Mouse (Mus musculus) lung, adult 18-20 months (tissue): Measurements from ENCODE around the gene Chtf18.
"Not testable (repeated sequence)": the region's sequence is repeated elsewhere in the genome, so short reads cannot be mapped to it uniquely, and the experiment has no call there.

Source experiments
- DNase-seq, 2 experiments: peaks; one replicate each; pipeline ENCODE4 v3.0.0; 2022; ENCODE audit warnings: mixed read lengths in 2 of 2

The Chtf18 gene

DNA sequence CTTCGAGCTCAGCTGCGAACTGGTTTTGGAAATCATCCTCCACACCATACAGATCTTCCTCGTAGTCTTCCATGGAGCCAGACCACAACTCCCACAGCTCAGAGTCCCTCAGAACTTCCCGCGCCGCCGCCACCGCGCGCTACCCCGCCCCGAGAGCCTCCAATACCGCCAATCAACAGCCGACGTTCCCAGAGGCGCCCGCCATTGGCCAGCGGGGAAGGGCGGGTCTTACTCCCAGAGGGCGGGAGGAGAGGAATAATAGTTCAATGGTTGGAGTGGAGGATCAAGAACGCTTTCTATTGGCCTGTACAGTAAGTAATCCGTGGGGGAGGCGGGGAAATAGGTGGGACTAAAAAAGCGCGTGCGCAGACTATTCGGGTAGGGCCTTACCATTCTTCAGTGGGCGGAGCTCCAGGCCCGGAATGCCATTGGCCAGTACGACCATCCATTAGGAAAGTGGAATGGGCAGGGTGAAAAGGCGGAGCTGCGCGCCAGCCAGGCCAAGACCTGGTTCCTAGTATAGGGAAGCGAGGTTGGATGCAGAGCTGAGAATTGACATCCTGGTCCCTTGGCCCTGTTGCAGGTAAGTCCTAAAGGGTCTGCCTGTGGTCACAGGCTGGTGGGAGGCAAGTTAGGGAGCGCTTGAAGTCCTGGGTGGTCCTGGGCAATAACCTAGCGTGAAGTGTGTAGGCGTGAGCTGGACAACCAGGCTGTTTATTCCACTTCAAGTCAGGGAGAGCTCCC is at the start of gene Chtf18, which contains the start of gene Rpusd1:
Gene Chtf18 (minus strand): TSS at position 155 of the 744 bp plus-strand sequence.
Gene Rpusd1 (plus strand): TSS at position 406 of the 744 bp plus-strand sequence.
- peak; percentile 100 for DNase-seq

DNA sequence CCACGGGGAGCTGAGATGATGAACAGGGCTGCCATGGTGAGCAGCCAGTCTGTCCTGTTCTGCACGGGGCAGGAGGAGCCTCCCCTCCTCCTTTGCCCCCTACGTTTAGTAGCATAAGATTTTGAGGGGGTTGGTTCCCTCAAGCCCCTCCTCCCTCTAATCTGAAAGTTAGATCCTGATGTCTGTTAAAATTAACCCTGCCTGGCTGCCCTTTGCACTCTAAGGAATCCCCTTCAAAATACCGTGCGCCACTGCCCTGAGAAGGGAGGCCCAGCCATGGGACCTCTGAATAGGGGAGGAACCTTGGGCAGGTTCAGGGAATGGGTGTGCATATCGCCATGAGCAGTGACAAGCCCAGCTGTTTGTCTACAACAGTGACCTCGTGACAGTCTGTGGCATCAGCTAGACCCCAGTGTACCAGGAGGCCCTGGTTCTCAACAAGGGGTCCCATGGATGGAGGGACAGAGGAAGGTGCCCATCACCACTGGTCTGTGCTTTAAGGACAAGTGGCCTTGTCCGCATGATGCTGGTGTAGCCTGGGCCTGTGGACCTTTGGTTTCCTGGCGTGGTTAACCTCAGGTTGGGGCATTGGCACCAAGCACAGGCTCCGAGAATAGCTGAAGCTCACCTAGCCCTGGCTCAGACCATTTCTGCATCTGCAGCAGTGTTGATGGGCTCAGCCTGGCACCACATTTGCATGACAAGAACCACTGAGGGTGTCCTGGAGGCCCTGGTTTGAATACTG is 48.3 kb upstream of the Chtf18 start:
- DNase-seq = no peak

DNA sequence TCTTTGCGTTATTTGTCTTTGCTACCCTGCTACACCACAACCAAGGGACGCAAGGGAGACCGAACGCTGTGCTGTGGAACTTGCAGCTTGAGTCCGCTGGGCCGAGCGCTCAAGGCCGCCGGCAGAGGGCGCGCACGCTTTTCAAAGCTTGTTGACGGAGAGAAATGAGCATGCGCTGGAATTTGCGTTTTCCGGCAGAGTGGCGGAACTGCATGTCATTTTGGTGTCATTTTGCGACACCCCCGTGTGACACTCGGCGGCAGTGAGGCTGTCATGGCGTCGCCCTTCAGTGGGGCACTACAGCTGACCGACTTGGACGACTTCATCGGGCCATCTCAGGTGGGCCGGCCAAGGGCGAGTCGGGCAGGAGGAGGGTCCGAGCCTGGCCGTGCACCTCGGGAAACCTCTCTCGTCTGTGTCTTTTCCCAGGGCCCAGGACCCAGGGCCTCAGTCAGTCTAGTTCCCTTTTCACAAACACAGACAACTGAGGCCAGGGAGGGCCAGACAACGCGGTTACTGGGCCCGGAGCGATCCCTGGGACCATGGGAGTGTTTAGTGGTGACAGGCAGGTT is 46.4 kb upstream of the Chtf18 start, which contains the start of gene Narfl:
Gene Narfl (plus strand): TSS at position 228 of the 572 bp plus-strand sequence.
- DNase-seq = peak; percentile 95 to 96

DNA sequence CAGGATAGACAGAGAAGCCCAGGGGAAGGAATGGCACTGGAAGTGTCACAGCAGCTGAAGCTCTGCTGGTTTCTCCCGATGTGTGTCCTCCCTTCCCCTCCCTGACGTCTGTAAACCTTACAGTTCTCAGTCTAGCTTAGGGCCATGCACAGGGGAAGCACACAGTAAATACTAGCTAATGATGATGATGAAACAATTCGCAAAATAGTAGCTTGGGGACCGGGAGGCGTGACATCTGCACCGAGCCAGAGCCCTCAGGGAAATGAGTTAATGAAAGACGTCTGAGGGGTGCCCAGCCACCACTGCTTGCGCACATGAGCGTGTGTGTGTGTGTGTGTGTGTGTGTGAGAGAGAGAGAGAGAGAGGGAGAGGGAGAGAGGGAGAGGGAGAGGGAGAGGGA is 42.1 kb upstream of the Chtf18 start:
- DNase-seq = no peak

DNA sequence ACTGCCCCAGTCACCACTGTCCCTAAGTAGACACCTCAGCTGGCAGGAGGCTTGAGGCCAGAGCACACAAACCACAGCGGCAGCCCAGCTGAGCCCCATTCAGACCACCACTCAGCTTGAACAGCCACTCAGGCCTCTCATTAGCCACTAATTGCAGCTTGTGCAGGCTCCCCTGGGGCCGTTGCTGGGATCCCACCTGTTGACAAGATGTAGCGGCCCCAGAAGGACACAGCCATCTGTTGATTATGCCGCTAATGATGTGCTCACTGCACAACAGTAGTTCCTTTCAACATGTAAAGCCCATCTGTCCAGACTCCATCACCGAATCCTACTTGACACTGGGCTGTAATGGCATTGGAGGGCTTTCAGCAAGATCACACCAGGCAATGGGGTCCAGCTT is 38.7 kb upstream of the Chtf18 start:
- no peak for DNase-seq

DNA sequence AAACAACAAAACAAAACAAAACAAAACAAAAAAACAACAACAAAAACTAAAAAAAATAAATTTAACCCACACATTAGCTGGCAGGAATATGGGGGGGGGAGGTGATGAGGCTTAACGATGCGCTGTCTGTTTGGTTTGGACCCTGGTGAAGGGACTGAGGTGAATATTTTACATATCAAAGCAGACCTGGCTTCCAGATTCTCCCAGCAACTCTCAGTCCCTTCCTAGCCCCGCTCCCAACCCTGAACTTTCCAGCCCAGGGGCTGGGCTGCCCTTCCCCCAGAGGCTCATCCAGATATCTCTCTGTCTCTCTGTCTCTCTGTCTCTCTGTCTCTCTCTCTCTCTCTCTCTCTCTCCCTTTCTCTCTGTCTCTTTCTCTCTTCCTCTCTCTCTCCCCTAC is 35.4 kb upstream of the Chtf18 start:
- DNase-seq = no peak

DNA sequence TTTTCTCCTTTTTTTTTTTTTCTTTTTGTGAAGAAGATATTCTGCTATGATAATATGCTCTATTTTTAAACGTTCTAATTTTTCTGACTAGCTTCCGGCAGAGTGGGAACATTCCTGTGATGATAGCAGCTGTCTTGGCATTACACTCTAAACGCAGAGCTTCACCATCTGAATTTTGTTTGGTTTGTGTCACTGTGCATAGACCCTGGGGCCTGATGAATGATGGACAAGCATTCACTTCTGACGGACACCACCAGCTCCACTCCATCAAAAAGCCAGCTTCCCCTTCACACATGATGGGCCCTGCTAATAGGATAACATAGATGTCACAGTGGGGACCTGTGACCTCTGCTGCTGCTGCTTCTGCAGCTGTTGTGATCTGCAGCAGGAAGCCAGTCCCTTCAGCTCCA is 34.3 kb upstream of the Chtf18 start:
- DNase-seq = no peak

DNA sequence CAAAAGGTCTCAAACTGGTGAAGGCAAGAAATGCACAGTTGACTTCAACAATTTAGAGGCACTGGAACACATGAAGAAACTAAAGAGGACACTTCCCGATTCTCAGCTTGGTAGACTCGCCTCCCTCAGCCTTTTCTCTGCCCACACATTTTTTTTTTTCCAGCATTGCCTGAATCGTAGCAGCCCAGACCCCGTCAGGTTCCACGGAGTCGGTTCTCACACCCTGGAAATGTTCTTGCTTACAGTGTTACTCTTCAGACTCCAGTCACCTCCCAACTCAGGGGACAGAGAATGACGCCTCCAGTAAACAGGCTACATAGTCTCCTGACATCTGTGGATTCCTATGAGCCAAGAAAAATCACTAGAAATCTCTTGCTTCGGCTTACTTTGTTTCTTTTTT is 32.9 kb upstream of the Chtf18 start:
- DNase-seq = no peak

DNA sequence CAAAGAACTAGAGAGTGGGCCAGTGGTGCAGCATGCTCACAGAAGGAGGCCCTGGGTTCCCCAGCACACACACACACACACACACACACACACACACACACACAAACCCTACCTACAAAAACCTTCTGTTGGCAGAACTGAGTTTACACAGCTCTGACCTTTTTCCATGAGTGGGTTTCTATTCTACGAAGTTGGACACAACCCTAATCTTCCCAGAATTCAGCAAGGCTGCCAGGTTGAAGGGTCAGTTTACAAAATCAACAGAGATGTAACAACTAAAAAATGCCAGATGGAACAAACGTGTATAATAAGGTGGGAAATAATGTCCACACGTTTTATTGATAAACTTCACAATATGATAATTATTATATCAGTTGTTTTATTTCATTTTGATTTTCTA is 30.5 kb upstream of the Chtf18 start:
- DNase-seq = no peak

DNA sequence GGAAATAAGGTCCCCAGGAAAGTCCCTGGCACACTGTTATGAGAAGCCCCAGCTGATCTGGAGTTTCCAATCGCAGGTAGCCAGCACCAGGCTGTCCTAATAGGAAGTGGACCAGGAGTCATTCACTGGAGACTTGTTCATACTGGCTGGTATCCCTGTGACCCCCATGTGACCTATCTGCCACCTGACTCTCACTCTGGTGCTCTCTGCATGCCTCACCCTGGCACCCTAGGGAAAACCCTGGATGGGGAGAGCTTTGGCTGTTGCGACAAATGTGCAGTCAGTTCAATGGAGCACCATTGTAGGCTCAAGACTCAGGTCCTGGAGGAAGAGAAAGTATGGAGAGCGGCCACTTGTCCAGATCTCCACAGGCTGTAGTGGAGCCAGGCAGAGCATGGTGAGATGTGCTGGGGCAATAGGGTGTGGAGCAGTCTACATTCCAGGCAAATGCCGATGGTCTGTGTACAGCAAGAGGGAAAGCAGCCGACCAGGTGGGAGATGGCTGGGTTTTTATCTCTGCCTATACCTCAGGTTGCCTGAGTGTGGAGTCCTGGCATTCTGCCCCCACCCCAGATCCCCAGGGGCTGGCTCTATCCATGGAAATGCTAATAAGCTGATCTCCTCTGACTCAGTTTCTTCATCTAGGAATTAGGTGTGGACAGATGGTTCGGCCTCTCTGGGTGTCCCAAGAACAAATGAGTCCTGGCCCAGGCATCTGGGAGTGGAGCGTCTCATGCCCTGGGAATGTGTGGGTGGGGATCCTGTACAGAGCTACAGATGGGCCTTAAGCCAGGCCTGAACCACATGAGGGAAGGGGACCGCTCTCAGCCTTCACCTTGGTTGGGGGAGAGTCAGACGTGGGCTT is 29.4 kb upstream of the Chtf18 start:
- DNase-seq = peak; percentile 50 to 55

DNA sequence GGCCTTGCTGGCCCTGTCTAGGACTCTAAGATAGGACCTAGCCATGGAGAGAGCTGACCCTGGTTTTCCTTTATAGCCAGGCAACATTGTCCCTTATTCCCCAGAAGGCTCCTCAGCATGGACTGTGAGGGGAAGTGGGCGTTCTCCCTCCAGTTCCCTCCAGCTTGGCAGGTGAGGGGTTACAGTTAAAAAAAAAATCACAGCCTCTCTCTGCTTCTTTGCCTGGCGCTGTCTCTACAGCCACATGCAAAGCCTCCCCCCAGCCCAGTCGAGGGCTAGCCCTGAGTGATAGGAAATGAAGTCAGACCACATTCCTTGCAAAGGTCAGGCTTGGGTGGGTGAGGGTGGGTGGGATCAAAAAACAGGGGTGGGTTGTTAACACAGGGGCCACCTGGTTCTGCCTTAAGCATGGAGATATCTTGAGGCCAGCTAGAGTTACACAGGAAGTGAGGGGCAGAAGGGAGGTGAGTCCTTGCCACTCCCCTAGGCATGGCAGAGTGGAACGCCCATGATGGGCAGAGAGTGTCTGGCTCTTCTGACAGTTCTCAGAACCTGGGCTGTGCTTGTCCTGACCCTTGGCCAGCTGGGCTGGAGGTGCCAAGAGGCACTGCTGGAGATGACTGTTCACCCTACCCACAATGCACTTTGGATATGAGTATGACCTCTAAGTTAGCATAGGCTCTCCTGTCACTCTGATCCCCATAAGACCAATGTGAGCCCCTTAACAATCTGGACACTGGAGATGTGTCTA is 28.6 kb upstream of the Chtf18 start:
- DNase-seq = peak in 1 of 2 experiments; percentile 12

DNA sequence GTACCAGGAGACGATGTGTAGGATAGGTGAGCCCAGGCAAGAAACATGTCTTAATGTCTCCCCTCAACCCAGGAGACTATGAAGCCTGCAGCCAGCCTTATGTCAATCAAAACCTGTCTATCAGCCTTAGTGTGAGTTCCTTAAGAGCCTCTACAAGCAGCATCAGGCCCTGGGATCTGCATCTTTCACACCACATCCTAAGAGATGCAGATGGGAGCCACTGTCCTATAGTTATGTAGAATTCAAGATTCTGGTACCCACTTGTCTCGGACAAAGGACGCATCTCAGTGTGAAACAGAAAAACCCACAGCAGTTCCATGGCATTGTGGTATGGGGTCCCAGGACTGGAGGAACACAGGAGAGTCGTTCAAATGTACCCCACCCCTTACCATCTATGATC is 27.9 kb upstream of the Chtf18 start:
- no peak for DNase-seq

DNA sequence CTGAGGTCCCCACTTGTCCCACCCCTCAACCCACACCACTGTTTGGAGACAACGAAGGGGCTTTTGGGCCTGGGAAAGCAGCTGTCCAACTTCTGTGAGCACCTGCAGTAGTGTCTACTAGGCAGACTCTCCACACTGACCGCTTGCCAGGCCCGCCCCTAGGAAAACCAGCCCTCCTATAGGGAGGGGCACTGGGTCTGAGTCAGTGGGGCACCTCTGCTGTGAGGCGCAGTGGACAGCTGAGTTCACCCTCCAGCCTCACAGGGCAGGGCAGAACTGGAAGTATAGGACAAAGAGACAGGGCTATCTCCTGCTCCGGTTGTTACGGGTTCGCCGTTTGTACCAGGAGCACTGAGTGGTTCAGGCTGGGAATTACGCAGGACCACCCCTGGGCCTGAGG is 27.0 kb upstream of the Chtf18 start, which contains the start of gene Msln:
Gene Msln (minus strand): TSS at position 138 of the 400 bp plus-strand sequence.
- peak in 1 of 2 experiments; percentile 32 for DNase-seq

DNA sequence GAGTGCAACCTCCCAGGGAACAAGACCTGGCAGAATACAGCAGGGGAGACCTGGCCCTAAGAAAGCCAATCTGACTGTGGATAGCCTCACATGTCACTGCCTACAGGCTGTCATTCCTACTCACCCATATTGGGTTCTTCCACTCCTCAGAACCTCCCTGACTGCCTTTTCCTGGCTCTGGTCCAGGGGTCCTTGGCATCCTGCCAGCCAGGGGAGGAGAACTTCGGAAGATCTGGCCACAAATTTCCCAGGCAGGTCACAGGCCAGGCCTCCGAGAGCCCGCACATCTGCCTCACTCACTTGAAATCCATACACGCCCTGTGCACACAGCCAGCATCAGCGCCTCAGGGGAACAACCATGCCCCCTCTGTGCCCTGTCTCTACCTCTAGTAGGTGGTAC is 24.2 kb upstream of the Chtf18 start:
- peak; percentile 30 to 45 for DNase-seq

DNA sequence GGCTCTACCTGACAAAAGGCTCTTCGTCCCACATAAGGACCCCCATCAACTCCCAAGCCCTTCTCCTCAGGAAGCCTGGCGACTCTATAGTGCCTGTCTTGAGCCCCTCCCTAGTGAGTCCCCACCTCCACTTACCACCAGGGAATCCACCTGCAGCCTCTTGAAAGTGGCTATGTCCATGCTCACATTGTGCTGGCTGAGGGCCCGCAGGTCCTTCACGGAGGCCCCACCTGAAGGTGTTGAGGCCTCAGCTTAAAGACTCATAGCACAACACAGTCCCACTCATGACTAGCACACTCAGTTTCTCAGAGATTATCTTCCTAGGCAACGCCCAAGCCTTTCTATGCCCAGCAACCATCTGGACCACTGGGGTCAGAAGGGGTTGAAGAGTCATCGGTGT is 22.1 kb upstream of the Chtf18 start:
- no peak for DNase-seq

DNA sequence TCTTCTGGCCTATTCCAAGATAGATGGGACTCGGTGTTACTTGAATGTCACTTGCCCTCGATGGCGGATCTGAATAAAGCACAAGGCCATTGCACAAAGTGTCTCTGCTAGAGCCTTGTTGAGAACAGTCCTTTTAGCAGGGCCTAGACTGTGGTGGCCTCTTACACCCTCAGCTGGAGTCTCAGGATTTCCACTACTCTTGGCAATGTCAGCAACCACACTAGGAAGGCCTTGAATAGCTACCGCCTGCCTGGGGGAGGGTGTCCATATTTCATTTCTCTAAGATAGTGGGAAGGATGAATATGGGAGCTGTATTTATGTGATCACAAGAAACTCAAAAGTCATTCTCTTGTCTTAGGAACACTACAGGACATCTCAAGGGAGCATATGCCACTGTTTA is 21.0 kb upstream of the Chtf18 start:
- DNase-seq = no peak

DNA sequence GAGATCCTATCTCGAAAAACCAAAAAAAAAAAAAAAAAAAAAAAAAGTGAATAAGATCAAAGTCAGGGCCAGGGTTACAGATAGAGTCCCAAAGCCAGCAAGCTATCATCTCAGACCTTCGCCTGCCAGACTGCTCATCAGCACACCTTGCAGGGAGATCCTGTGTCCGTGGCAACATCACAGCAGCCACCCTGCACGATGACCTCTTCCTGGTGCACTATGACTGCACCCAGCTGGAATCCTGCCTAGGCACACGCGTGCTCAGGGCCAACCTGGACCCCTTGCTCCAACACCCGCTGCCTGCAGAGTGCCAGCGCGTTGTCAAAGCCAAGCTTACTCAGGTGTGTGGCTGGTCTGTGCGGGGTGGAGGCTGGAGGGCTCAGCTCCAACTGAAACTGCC is 17.1 kb upstream of the Chtf18 start:
- DNase-seq = no peak

DNA sequence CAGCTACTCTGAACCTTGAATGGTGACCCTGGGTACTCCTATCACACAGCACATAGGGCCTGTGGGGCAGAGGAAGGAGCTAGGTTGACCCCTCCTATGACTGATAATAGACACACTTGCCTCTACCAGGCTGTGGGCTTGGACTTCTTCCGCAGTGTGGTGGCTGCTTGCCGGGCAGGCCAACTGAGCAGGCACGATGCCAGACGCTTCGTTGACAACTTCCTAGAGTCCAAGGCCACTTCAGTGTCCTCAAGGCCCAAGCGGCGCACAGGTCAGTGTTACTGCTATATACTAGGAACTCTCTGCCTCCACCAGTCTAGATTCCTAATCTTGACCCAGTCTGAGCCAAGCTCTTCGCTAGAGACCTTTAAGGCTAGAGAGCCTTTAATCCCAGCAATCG is 16.6 kb upstream of the Chtf18 start:
- DNase-seq = no peak

DNA sequence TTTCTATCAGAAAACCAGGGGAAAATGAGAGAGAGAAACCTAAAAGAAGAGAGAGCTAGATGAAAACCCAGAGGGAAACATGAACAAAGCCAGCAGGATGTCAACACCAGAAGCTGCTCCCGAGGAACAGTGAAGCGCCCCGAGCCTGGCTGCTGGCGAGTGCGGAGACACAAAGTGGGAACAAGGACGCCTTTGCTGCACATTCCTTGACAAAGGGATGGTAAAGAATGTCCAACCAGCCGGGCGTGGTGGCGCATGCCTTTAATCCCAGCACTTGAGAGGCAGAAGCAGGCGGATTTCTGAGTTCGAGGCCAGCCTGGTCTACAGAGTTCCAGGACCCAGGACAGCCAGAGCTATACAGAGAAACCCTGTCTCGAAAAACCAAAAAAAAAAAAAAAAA is 14.3 kb upstream of the Chtf18 start:
- DNase-seq = not testable (repeated sequence)

DNA sequence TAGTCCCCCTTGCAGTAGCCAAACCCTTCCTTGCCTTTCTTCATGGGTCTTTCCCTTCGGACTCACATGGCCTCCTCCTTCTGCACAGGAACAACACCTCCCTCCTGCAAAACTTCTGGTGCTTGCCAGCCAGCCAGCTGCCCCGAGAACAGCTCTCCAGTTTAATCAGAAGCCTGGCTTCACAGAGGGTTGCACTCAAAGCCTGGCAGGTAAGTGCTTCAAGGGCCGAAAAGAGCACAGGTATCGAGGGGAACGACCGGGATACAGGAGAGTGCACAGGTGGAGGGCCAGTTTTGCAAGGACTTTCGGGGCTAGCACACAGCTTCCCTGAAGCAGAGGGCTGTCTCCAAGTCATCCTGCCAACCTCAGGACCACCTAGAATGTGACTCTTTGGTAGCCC is 11.6 kb upstream of the Chtf18 start:
- peak in 1 of 2 experiments; percentile 30 for DNase-seq

DNA sequence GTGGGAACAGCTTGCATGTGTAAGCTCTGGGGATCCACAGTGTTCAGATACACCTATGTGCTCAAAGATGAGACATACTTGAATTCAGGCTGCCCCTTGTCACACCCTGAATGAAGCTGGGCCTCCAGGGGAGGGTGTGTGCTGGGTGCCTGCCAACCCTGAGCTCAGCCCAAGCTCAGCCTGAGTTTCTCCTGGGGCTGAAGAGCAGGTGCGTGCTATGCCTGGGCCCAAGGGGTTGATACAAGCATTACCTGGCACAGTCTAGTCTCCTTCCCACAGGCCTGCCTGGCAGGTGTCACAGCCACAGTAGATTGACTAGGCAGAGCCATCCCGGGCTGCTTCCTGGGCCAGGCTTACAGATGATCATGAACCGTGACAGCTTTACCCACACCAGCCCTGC is 8.5 kb upstream of the Chtf18 start, which contains the start of gene Mslnl:
Gene Mslnl (plus strand): TSS at position 298 of the 400 bp plus-strand sequence.
- DNase-seq = no peak

DNA sequence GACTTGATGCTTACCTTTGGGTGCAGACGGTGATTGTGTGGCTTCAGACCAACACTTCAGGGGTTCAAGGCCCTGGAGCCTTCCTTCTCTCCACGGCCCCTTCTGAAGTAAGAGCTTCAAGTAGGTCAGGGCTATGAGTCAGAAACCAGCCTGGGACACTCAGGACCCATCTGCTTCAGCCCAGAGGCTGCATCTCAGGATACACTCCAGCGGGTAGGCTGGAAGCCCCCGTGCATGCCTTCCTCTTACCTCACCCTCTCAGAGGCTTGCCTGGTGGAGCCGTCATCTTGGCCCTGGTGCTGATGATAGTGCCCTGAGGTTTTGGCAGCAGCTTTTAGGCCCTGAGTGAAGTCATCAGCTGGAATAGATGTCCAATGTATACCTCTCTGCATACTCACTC is 8.0 kb upstream of the Chtf18 start:
- DNase-seq = no peak
